ENCODE assay signal across 39 mouse cellular contexts in the genomic region with DNA sequence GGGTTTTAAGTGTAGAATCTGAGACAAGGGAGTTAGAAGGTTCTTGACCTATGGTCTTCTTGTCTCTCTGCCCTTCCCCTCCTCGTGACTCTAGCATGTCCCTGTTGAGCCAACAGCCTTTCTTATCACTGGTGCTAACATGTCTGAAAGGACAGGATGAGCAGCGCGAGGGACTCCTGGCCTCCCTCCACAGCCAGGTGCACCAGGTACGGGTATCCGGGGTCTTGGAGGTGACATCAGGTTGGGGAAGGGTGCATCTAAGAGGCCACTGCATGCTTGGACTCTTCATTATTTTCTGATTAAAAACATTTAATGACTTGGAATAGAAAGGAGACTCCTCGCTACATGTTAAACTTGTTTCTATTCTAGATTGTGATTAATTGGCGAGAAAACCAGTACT. TPM values are rescaled to one million over a fixed set of nuclear protein-coding genes. Genes with fewer than 3 reads are reported as not detected.
"Had no signal": no experiment of that assay in that cellular context is flagged by ENCODE, and none has a peak within 500 bp of the region (broad histone marks: within the 10 kb centered on the region; RNA-seq: fewer than 3 reads in every experiment).

No protein-coding gene starts in this region.

- H3K27ac ChIP-seq: gastrocnemius, adult 2 months; heart, adult 2 months; heart, embryonic 15.5 days; hindbrain, embryonic 10.5 days; hindbrain, embryonic 13.5 days; hindbrain, embryonic 15.5 days; hindbrain, postnatal 0 days; layer of hippocampus, adult 2 months; limb, embryonic 13.5 days; limb, embryonic 15.5 days had no signal

- H3K4me3 ChIP-seq: gastrocnemius, adult 2 months; heart, adult 2 months; heart, embryonic 13.5 days; heart, embryonic 15.5 days; hindbrain, embryonic 10.5 days; hindbrain, embryonic 13.5 days; hindbrain, embryonic 15.5 days; layer of hippocampus, adult 2 months; limb, embryonic 13.5 days; limb, embryonic 15.5 days had no signal

- H3K9ac ChIP-seq: heart, embryonic 13.5 days; heart, embryonic 15.5 days; hindbrain, embryonic 13.5 days; hindbrain, embryonic 15.5 days; limb, embryonic 13.5 days; limb, embryonic 15.5 days had no signal

- H3K4me1 ChIP-seq: heart, embryonic 15.5 days; hindbrain, embryonic 10.5 days; hindbrain, embryonic 13.5 days; hindbrain, embryonic 15.5 days; limb, embryonic 13.5 days; limb, embryonic 15.5 days had no signal

- ATAC-seq: forebrain, embryonic 16.5 days; hindbrain, postnatal 0 days; intestine, embryonic 16.5 days had no signal

- H3K9me3 ChIP-seq: heart, embryonic 13.5 days; heart, embryonic 15.5 days; hindbrain, embryonic 10.5 days; hindbrain, embryonic 13.5 days; hindbrain, embryonic 15.5 days; limb, embryonic 13.5 days; limb, embryonic 15.5 days had no signal

- DNase-seq: gastrocnemius, adult 2 months; gastrocnemius, postnatal 10 days; gastrocnemius, postnatal 25 days; heart, adult 2 months; heart, postnatal 14 days; heart, postnatal 36 days; kidney, adult 11 months; kidney, adult 8-10 months; kidney, postnatal 10 days; kidney, postnatal 25 days; kidney, postnatal 4 days; left cerebral cortex, postnatal 4 days; lung, adult 18-20 months had no signal

- H3K27me3 ChIP-seq: heart, embryonic 15.5 days; hindbrain, embryonic 13.5 days; hindbrain, embryonic 15.5 days had no signal

- H3K4me2 ChIP-seq: heart, embryonic 11.5 days; heart, embryonic 13.5 days; heart, embryonic 15.5 days; hindbrain, embryonic 13.5 days; hindbrain, embryonic 15.5 days; limb, embryonic 13.5 days; limb, embryonic 15.5 days had no signal

RNA-seq across cellular contexts. Expression of a gene that starts 9.9 kb away (rescaled TPM):
- total RNA-seq: granulocyte monocyte progenitor cell, adult 5-6 weeks had no signal

RNA-seq across cellular contexts. Expression of a gene that starts 20.2 kb away (rescaled TPM):
- total RNA-seq: gastrocnemius, adult 2 months; gastrocnemius, postnatal 10 days; gastrocnemius, postnatal 25 days; gastrocnemius, postnatal 4 days; granulocyte monocyte progenitor cell, adult 5-6 weeks; heart, postnatal 14 days; heart, postnatal 36 days; hindbrain, postnatal 0 days; layer of hippocampus, adult 2 months; layer of hippocampus, postnatal 10 days; layer of hippocampus, postnatal 25 days; left cerebral cortex, adult 18-20 months; left cerebral cortex, adult 8-10 months; left cerebral cortex, postnatal 10 days; left cerebral cortex, postnatal 25 days; left cerebral cortex, postnatal 4 days had no signal
- polyA plus RNA-seq: forebrain, embryonic 16.5 days; frontal cortex, adult 2 months; heart, adult 2 months; heart, embryonic 11.5 days; heart, embryonic 13.5 days; heart, embryonic 15.5 days; heart, postnatal 0 days; hindbrain, embryonic 10.5 days; hindbrain, embryonic 13.5 days; hindbrain, embryonic 15.5 days; hindbrain, postnatal 0 days; intestine, embryonic 14.5 days; intestine, embryonic 16.5 days; kidney, embryonic 14.5 days; kidney, embryonic 16.5 days; limb, embryonic 11.5 days; limb, embryonic 13.5 days; limb, embryonic 15.5 days had no signal

RNA-seq across cellular contexts. Expression of a gene that starts 25.2 kb away (rescaled TPM):
- total RNA-seq: gastrocnemius, adult 2 months; gastrocnemius, postnatal 25 days; granulocyte monocyte progenitor cell, adult 5-6 weeks; heart, adult 2 months; heart, postnatal 36 days; hindbrain, postnatal 0 days; layer of hippocampus, adult 2 months; layer of hippocampus, postnatal 10 days; layer of hippocampus, postnatal 25 days; left cerebral cortex, adult 18-20 months; left cerebral cortex, adult 8-10 months; left cerebral cortex, postnatal 10 days; left cerebral cortex, postnatal 25 days; left cerebral cortex, postnatal 4 days had no signal
- polyA plus RNA-seq: forebrain, embryonic 16.5 days; frontal cortex, adult 2 months; heart, adult 2 months; heart, embryonic 11.5 days; heart, embryonic 13.5 days; heart, embryonic 15.5 days; hindbrain, embryonic 10.5 days; hindbrain, embryonic 13.5 days; hindbrain, postnatal 0 days; intestine, embryonic 14.5 days; intestine, embryonic 16.5 days; kidney, embryonic 16.5 days; limb, embryonic 11.5 days; limb, embryonic 13.5 days; limb, embryonic 15.5 days had no signal
